Mouse (Mus musculus) cerebellum, adult 2 months (tissue): ENCODE results near the gene Gm13212.
"Not testable (repeated sequence)": the region's sequence is repeated elsewhere in the genome, so short reads cannot be mapped to it uniquely, and the experiment has no call there.

ENCODE experiments used
- CTCF ChIP-seq: fragments of 200-500 bp; IDR thresholded peaks from 2 replicates; pipeline ENCODE4 v1.5.1; 2011; ENCODE audit warnings: low read depth, mild to moderate bottlenecking, control low read depth, low read length, moderate library complexity, borderline replicate concordance; ENCODE audit not compliant: insufficient read depth
- POLR2A ChIP-seq: fragments of 200-500 bp; IDR thresholded peaks from 2 replicates; pipeline ENCODE4 v1.6.1; 2011; ENCODE audit warnings: low read length, control low read depth, borderline replicate concordance; ENCODE audit not compliant: insufficient read depth

GRCm38 (mm10) chr4:145594183-145594582, 9.2 kb downstream of the Gm13212 start:
- not testable (repeated sequence) for TF ChIP-seq POLR2A, CTCF
